Mouse (Mus musculus): ENCODE measurements around the gene Rap1a. TPM values are rescaled to one million over a fixed set of nuclear protein-coding genes. Genes with fewer than 3 reads are reported as not detected.

Gene Rap1a
- polyA plus RNA-seq, 1 experiment = 111 TPM

DNA sequence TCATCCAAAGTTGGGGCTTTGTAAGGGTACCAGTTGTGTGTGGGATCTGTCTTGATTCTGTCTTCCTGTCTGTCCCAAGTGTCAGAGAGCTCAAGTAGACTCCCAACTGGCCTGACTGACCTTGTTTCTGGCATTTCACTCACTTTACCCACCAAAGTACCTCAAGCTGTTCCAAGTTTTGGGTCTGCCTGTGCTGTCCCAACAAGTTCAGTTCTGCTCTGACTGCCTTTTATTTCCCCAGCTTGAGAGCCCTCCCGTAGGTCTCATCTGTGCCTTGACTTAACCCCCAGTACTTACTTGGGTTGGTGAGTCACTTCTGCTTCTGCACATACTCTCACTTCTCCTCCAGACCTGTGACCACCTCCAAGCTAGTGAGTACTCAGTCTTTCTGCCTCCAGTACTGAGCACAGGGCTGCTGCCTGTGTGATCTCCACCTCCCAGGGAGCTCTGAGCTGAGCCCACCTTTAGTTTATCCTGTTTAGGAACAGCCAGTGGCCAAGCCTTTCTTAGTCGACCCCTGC, 79.4 kb downstream of the Rap1a start:
- Histone ChIP-seq H3K27ac (replicated peaks; ENCODE audit: low read depth, low read length) (peak overlapping the region; percentile 65), H3K4me3 (ENCODE audit: insufficient read depth, low read depth, low read length) (no peak overlapping the region), H3K4me1 (ENCODE audit: control insufficient read depth, insufficient read depth, insufficient read length, low read length) (peaks cover 23% of the 10 kb centered on the region; the same call in 1 of the 2 replicates)

DNA sequence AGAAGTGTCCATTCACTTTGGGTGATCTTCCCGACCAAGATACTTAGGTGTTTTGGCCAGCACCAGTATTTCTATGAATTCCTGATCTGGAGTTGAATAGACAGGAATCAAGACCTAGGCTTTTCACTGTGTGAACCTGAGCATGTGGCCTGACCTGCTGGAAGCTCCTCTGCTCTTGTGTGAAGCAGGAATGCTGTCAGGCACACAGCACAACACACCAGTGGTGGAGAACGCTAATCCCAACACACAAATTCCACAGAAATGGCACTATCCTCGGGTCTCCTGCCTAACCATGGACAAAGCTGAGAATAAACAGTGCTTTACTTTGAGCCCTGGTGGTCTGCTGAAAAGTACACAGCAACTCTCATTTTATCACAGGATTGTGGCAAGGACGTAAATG, 80.6 kb downstream of the Rap1a start:
- Histone ChIP-seq H3K4me3 (ENCODE audit: insufficient read depth, low read depth, low read length) (no peak overlapping the region), H3K27ac (replicated peaks; ENCODE audit: low read depth, low read length) (no peak overlapping the region), H3K4me1 (ENCODE audit: control insufficient read depth, insufficient read depth, insufficient read length, low read length) (peaks cover 23% of the 10 kb centered on the region; the same call in 1 of the 2 replicates)

DNA sequence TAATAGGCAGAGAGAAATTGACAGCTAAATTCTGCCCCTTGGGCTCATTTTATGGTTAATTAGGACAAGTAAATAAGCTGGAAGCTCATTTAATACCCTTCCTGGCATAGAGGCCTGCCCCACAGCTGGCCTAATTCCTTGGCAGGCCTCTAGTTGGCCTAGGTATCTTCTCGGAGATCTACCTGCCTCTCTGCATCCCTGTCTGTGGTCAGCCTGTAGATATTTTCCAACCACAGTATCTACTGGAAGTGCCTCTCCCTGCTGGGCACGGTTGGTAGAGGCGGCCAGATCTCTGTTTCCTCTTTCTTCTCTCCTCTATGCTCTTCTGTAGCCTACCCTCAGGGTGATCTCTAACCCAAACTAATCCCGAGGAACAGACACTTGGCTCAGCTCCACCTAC, 81.2 kb downstream of the Rap1a start:
- Histone ChIP-seq H3K27ac (replicated peaks; ENCODE audit: low read depth, low read length) (no peak overlapping the region), H3K4me1 (ENCODE audit: control insufficient read depth, insufficient read depth, insufficient read length, low read length) (peaks cover 23% of the 10 kb centered on the region; the same call in 1 of the 2 replicates), H3K4me3 (ENCODE audit: insufficient read depth, low read depth, low read length) (no peak overlapping the region)

DNA sequence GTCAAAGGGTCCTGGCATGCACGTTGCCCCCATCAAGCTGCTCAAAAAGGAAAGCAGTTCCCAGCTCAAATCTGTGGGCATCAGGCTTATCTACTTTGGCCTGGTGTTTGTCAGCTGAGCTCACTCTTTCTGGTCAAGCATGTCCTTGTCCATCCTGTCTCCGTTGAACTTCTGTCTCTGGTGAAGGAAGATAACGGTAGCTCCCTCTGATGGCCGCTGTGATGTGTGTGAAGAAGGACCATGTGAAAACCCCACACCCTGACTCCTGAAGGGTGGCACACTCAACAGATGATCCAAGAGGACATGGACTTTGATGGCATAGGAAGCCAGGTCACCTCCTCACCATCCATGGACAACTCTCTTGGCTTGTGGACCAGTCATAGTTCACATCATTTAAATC, 82.4 kb downstream of the Rap1a start:
- Histone ChIP-seq H3K4me3 (ENCODE audit: insufficient read depth, low read depth, low read length) (no peak overlapping the region), H3K4me1 (ENCODE audit: control insufficient read depth, insufficient read depth, insufficient read length, low read length) (peaks cover 27% of the 10 kb centered on the region; the same call in 1 of the 2 replicates), H3K27ac (replicated peaks; ENCODE audit: low read depth, low read length) (no peak overlapping the region)

DNA sequence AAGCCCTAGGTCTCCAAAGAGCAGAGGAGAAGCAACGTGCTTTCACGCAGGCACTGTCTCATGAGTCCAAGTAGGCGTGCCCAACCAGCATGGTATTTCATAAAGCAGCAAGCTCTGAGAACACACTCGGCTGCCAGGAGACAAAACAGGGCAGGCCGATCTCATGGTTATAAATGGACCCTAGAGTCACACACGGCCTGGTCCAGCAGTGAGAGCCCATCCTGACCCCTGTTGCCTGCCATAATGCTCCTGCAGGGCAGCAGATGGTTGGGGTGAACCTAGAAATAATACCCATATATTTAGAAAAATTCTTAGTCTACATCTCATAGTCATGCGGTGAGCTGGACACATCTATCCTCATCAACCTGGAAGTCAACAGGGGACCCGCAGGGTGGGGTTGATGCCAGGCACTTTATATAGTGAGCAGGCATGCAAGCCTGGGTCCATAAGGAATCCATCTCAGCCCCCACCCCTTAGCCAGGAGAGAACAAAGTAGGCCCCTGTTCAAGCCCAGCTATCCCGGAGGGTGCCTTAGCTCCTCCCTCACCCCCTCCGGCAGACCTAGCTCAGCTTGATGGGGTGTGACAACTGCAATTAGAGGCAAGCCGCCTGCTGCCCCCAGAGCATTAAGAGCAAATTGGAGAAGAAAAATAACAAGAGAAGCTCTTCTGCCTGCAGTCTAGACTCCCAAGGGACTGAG, 83.1 kb downstream of the Rap1a start:
- peaks cover 23% of the 10 kb centered on the region; the same call in 1 of the 2 replicates for H3K4me1 ChIP-seq (ENCODE audit: control insufficient read depth, insufficient read depth, insufficient read length, low read length)
- no peak overlapping the region for H3K4me3 ChIP-seq (ENCODE audit: insufficient read depth, low read depth, low read length)
- H3K27ac ChIP-seq (replicated peaks; ENCODE audit: low read depth, low read length) = no peak overlapping the region

DNA sequence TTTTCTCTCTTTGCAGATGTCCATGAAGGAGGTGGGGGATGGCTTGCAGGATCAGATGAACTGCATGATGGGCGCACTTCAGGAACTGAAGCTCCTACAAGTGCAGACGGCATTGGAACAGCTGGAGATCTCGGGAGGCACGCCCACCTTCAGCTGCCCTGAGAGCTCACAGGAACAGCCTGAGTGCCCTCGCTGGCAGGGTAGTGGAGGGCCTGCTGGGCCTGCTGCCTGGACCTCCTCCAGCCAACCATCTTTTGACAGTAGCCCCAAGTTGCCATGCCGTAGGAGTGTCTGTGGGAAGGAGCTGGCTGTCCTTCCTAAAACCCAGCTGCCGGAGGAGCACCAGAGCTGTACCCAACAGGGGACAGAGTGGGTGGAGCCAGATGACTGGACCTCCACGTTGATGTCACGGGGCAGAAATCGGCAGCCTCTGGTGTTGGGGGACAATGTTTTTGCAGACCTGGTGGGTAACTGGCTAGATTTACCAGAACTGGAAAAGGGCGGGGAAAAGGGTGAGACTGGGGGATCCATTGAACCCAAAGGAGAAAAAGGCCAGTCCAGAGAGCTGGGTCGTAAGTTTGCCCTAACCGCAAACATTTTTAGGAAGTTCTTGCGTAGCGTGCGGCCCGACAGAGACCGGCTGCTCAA, 84.7 kb downstream of the Rap1a start:
- Histone ChIP-seq H3K27ac (replicated peaks; ENCODE audit: low read depth, low read length) (no peak overlapping the region), H3K4me1 (ENCODE audit: control insufficient read depth, insufficient read depth, insufficient read length, low read length) (peaks cover 15% of the 10 kb centered on the region), H3K4me3 (ENCODE audit: insufficient read depth, low read depth, low read length) (no peak overlapping the region)

DNA sequence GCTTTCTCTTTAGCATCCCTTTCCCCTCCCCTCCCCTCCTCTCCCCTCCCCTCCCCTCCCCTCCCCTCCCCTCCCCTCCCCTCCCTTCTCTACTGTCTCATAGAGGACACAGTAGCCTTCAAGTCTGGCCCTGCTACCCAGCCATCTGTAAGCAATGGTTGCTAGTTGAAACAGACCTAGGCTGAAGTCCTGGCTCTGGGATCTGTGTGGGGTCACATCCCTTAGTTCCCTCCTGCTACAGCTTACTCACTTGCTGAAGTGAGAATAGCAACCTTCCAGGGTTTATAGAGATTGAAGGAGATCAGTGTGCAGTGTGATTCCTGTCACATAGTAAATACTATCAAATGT, 86.3 kb downstream of the Rap1a start:
- H3K27ac ChIP-seq (replicated peaks; ENCODE audit: low read depth, low read length) = no peak overlapping the region
- peaks cover 20% of the 10 kb centered on the region for H3K4me1 ChIP-seq (ENCODE audit: control insufficient read depth, insufficient read depth, insufficient read length, low read length)
- H3K4me3 ChIP-seq (ENCODE audit: insufficient read depth, low read depth, low read length) = no peak overlapping the region

DNA sequence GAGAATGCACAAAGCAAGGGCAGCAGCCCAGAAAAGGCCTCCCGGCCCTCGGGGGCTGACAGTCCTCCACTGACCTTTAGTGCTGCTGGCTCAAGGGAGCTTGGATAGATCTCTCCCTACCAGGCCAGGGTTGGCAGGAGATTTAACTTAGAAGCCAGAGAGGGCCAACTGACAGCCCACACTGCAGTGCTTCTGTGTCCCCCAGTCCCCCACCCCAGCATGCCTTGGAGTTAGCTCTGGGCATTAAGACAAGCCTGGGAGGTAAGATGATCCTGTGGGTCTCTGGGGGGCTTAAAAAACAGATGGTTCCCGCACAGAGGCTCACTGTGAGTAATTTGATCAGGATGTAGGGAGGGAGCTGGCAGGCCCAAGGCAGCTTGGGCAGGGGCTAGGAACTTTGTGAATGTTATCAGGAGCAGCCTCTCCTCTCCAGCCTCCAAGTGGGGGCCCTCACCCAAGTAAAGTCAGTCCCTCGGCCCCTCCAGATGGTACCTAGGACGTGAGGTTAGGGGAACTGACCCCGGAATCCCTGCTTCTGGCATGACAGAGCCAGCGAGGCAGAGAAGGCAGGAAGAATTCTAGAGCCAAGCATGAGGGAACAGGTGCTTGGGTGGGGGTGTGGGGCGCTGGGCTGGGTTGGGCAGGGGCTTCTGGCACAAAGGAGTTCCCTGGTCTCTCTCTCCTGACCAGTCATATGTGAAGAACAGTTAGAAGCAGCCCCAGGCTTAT, 86.9 kb downstream of the Rap1a start:
- no peak overlapping the region for H3K27ac ChIP-seq (replicated peaks; ENCODE audit: low read depth, low read length)

DNA sequence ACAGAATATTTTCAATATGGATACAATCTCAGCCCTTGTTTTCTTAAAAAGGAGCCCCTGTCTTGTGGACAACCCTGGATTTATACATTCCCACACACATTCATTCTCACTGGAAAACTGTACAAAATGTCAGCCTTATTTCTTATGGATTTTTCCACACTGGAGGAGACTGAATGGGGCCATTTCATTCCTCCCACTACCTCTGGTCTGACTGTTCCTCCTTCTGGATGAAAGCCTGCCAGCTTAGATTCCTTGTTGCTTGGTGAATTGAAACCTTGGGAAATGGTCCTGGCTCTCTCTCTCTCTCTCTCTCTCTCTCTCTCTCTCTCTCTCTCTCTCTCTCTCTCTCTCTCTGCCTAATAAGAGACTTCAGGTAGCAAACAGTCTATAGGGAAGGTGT, 88.3 kb downstream of the Rap1a start:
- Histone ChIP-seq H3K4me3 (ENCODE audit: insufficient read depth, low read depth, low read length) (no peak overlapping the region), H3K4me1 (ENCODE audit: control insufficient read depth, insufficient read depth, insufficient read length, low read length) (peaks cover 25% of the 10 kb centered on the region), H3K27ac (replicated peaks; ENCODE audit: low read depth, low read length) (no peak overlapping the region)

More for the DNA sequence above, 86.9 kb downstream of the Rap1a start:
- peaks cover 23% of the 10 kb centered on the region for H3K4me1 ChIP-seq (ENCODE audit: control insufficient read depth, insufficient read depth, insufficient read length, low read length)
- no peak overlapping the region for H3K4me3 ChIP-seq (ENCODE audit: insufficient read depth, low read depth, low read length)

DNA sequence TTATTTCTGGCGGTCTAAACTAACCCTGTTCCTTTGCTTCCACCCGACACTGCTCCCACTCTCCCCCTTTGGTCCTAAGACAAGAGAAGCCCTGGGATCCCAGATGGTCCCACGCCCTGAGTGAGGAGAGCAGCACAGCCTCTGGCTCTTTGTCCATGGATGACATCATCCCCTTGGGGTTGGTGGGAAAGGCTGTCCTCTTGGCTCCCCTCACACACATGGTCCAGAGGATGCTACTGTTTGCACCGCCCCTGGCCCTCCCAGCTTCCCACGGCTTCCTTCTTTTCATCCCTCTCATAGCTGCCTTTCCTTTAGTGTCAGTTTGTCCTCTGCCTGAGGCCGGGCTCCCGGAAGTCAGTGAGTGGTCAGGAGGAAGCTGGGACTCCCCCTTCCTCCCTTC, 89.4 kb downstream of the Rap1a start:
- Histone ChIP-seq H3K27ac (replicated peaks; ENCODE audit: low read depth, low read length) (peak overlapping the region; percentile 52), H3K4me3 (ENCODE audit: insufficient read depth, low read depth, low read length) (no peak overlapping the region), H3K4me1 (ENCODE audit: control insufficient read depth, insufficient read depth, insufficient read length, low read length) (peaks cover 28% of the 10 kb centered on the region)

DNA sequence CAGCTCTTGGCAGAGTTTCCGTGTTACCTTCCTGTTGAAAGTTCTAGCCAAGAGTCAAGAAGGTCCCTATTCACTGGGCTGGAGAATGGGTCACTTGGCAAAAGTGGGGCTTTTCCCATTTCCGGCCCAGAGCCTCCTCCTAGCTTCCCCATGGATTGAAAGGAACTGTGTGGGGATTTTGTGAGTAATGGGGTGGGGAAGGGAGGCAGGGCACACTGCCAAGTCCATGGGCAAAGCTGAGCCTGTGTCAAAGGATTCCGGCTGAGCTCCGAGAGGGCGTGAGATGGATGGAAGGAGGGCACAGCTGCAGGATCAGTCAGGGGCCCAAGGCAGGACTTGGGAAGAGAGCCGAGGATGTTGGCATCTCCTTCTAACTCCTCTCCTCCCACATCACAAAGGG, 90.9 kb downstream of the Rap1a start:
- Histone ChIP-seq H3K27ac (replicated peaks; ENCODE audit: low read depth, low read length) (0 out of 2 replicates have a peak overlapping the region, but pooled peaks have one; percentile 21), H3K4me1 (ENCODE audit: control insufficient read depth, insufficient read depth, insufficient read length, low read length) (peaks cover 28% of the 10 kb centered on the region), H3K4me3 (ENCODE audit: insufficient read depth, low read depth, low read length) (no peak overlapping the region)

DNA sequence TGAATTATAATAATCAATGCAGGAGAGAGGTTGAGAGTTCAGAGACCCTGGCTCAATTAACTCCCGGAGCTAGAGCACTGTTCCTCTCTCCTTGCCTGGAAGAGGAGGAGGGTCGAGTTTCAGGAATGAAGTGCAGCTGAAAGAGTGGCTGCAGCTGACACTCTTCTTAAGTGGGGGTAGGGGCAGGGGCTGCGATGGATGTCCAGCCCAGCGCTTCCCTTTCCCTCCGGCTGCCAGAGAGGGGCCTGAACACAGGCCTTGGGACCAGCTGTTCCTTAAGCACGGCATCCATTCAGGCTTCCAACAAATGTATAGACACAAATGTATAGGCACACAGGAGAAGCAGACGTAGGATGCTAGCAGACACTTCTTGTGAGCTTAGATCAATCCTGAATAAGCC, 93.5 kb downstream of the Rap1a start:
- Histone ChIP-seq H3K4me1 (ENCODE audit: control insufficient read depth, insufficient read depth, insufficient read length, low read length) (peaks cover 23% of the 10 kb centered on the region), H3K4me3 (ENCODE audit: insufficient read depth, low read depth, low read length) (no peak overlapping the region), H3K27ac (replicated peaks; ENCODE audit: low read depth, low read length) (no peak overlapping the region)

DNA sequence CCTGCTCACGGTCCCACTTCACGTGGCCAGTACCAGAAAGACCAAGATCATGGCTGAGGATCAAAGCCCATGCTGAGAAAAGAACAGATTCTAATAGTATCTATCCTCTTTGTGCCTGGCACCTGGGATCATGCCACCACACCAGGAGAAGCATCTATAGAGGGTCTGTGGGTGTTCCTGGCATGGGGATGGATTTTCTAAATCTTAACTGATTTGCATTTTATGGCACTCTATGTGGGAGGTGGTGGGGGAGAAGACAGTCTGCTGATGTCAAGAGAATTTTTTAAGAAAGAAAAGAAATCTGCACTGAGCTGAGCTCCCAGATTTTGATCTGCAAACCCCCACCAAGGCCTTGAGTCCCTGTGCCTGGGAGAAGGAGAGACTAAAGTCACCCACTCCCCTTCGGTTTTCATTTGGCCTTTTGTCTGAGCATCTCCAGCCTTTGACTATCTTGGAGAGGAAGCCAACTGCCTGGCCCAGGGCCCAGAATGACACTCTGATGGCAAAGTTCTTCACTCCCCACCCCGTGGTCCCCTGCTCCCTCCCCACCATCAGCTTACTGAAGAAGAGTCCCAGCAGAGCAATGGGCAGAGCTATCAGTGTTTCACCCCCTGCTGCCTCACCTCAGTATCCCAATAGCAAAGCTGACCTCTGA, 94.6 kb downstream of the Rap1a start:
- H3K27ac ChIP-seq (replicated peaks; ENCODE audit: low read depth, low read length) = no peak overlapping the region; the same call in 1 of the 2 replicates
- peaks cover 22% of the 10 kb centered on the region for H3K4me1 ChIP-seq (ENCODE audit: control insufficient read depth, insufficient read depth, insufficient read length, low read length)
- H3K4me3 ChIP-seq (ENCODE audit: insufficient read depth, low read depth, low read length) = peak overlapping the region; percentile 65

DNA sequence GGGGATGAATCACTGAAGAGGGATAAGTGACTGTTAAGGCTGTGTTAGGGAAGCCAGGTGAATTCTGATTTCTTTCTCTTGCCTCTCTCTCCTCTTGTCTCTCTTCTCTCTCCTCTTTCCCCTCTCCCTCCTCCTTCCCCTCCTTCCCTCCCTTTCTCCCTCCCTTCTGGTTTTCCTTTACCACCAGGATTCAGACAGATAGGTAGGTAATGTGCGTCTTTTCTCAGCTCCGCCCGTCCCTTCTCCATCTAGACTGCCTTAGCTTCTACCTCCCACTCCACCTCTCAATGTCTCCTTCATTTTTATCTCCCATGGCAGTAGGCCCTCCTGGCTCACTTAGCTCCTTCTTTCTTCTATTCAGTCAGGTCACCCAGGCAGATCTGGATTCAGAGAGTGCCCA, 95.6 kb downstream of the Rap1a start:
- H3K4me1 ChIP-seq (ENCODE audit: control insufficient read depth, insufficient read depth, insufficient read length, low read length) = peaks cover 19% of the 10 kb centered on the region
- H3K27ac ChIP-seq (replicated peaks; ENCODE audit: low read depth, low read length) = peak overlapping the region; percentile 54

DNA sequence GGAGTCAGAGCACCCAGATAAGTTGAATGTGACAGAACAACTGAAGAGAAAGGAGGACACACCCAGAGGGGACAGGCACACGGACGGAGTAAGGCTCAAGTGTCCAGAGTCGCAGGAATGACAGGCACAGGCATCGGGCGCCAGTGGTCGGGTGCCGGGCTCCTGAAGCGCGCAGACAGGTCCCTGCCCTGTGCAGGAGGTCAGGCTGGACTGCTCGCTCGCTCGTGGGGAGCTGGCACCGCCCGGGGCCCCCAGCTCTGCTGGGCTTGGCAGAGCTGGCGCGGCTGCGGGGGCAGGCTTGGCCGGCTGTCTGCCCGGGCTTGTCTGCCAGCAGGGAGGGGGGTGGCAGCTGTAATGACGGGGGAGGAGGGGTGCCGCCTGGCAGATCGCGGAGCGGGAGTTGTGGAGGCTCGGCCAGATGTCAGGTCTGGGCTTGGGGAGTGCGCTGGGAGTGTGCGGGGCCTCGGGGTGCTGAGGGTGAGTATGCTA, 96.0 kb downstream of the Rap1a start:
- Histone ChIP-seq H3K4me1 (ENCODE audit: control insufficient read depth, insufficient read depth, insufficient read length, low read length) (peaks cover 15% of the 10 kb centered on the region), H3K4me3 (ENCODE audit: insufficient read depth, low read depth, low read length) (peak overlapping the region; percentile 65), H3K27ac (replicated peaks; ENCODE audit: low read depth, low read length) (peak overlapping the region; percentile 72)

More for the DNA sequence above, 95.6 kb downstream of the Rap1a start:
- peak overlapping the region; percentile 65 for H3K4me3 ChIP-seq (ENCODE audit: insufficient read depth, low read depth, low read length)
